Mouse (Mus musculus): ENCODE measurements around the gene Zfp688.

DNA sequence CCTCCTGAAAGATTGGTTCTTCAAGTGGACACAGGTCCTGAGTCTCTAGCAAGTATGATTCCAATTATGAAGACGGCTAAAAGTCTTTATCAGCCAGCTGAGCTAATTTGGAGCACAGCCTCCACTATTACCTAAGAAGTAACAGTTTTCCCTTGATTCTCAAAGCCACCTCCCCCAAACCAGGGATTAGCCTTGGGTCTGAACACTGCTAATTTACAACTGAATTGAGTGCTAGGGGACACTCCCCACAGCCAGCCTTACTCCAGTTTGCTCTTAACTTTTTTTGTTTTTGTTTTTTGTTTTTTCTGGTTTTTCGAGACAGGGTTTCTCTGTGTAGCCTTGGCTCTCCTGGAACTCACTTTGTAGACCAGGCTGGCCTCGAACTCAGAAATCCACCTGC lies 43.3 kb upstream of the Zfp688 start:
- TF ChIP-seq CTCF (IDR thresholded peaks at IDR 0.05; ENCODE audit: extremely low read depth, insufficient read length, insufficient replicate concordance, low read depth, low read length) (no peak), POLR2A (IDR thresholded peaks at IDR 0.05; ENCODE audit: low read depth, low read length) (no peak)
